8 mouse cellular contexts compared by ENCODE assay signal in the genomic region with DNA sequence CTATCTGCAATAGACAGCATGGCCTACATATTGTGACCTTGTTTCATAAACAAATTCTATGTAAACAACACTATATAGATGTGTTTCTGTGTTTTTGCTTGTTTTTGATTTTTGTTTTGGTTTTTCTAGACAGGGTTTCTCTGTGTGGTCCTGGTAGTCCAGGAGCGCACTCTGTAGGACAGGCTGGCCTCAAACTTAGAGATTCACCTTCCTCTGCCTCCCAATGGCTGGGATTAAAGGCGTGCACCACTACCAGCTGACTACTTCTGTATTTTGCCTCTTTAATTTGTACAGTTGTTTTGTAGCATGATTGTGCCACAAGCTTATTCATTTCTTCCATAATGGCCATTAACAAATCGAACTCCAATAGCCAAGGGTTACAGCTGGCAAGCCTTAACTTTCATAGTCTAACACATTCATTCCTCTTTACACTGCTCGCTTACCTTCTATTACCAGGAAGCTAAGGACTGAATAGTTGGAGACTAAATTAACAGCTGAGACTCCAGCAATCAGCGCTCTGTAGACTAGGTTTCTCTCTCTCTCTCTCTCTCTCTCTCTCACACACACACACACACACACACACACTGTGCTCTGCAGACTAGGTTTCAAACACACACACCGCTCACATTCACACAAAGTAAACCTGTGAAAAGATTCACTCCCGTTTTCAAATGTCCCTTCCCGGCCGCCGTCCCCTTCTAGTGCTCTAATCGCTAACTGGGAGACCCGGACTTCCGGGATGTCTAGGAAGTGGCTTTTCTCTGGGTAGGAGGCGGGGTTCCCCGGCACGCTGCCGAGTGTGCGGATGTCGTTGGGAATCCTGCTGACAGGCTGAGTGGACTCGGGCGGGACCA. TPM values are rescaled to one million over a fixed set of nuclear protein-coding genes. Genes with fewer than 3 reads are reported as not detected.
DNase-seq lines count a peak whose midpoint lies in the region; ATAC-seq lines count a peak whose summit lies in the region.

A gene (plus strand): TSS at position 753 of the 854 bp plus-strand sequence.

- H3K27ac ChIP-seq in brown adipose tissue, adult 24 weeks (replicated peaks; ENCODE audit: low read depth, low read length): peak within 1 kb of the TSS; percentile 88
- H3K27ac ChIP-seq in heart, embryonic 14.5 days (replicated peaks in 1 of 2; ENCODE audit: control insufficient read depth in 1 of 2, insufficient read depth in 1 of 2, low read depth in 2 of 2, low read length in 2 of 2): peak within 1 kb of the TSS; percentile 77 to 80
- peak within 1 kb of the TSS; percentile 77 for H3K27ac ChIP-seq in liver, embryonic 13.5 days
- H3K27ac ChIP-seq in stomach, embryonic 16.5 days (ENCODE audit: low read length): peak within 1 kb of the TSS; percentile 66

- peak within 1 kb of the TSS; percentile 89 for H3K4me3 ChIP-seq in brown adipose tissue, adult 24 weeks (ENCODE audit: insufficient read depth, low read depth, low read length)
- peak within 1 kb of the TSS; percentile 82 to 91 for H3K4me3 ChIP-seq in heart, embryonic 14.5 days (ENCODE audit: control insufficient read depth in 1 of 2, insufficient read depth in 1 of 2, low read depth in 1 of 2, low read length in 2 of 2)
- H3K4me3 ChIP-seq in liver, embryonic 13.5 days (replicated peaks): peak within 1 kb of the TSS; percentile 88
- peak within 1 kb of the TSS; percentile 73 for H3K4me3 ChIP-seq in stomach, embryonic 16.5 days (replicated peaks; ENCODE audit: low read length)

- H3K36me3 ChIP-seq in heart, embryonic 14.5 days (ENCODE audit: control insufficient read depth, insufficient read depth, low read length): peaks cover 54% of the 10 kb centered on the region
- peaks cover 47% of the 10 kb centered on the region for H3K36me3 ChIP-seq in liver, embryonic 13.5 days
- H3K36me3 ChIP-seq in stomach, embryonic 16.5 days (ENCODE audit: control insufficient read depth, insufficient read depth, low read length): peaks cover 28% of the 10 kb centered on the region

- H3K4me1 ChIP-seq in brown adipose tissue, adult 24 weeks (ENCODE audit: control insufficient read depth, insufficient read depth, insufficient read length, low read length): peaks cover 8% of the 10 kb centered on the region; the same call in 1 of the 2 replicates
- H3K4me1 ChIP-seq in heart, embryonic 14.5 days (ENCODE audit: control insufficient read depth in 2 of 2, insufficient read depth in 2 of 2, low read length in 2 of 2): peaks cover 2 to 18% of the 10 kb centered on the region in 2 experiments; a peak in 3 of 4 replicates
- H3K4me1 ChIP-seq in liver, embryonic 13.5 days (replicated peaks): peaks cover 46% of the 10 kb centered on the region
- 0 out of 2 replicates have a peak, but pooled peaks cover 4% of the 10 kb centered on the region for H3K4me1 ChIP-seq in stomach, embryonic 16.5 days (ENCODE audit: control insufficient read depth, insufficient read depth, low read length)

- no peaks in the 10 kb centered on the region; the same call in 1 of the 2 replicates for H3K9me3 ChIP-seq in heart, embryonic 14.5 days (ENCODE audit: control insufficient read depth, low read length)
- no peaks in the 10 kb centered on the region for H3K9me3 ChIP-seq in liver, embryonic 13.5 days (replicated peaks)
- peaks cover under 1% of the 10 kb centered on the region; the same call in 1 of the 2 replicates for H3K9me3 ChIP-seq in stomach, embryonic 16.5 days (replicated peaks; ENCODE audit: control insufficient read depth, low read length)

- peak; percentile 95 for DNase-seq in CD4-positive, CD25-positive, alpha-beta regulatory T cell, adult 2 months (ENCODE audit: low read depth, low spot score)
- peak; percentile 62 for DNase-seq in fibroblast of lung, adult 2 months (ENCODE audit: low read depth)
- peak; percentile 98 for DNase-seq in kidney, postnatal 14 days
- peak; percentile 88 for DNase-seq in liver, embryonic 13.5 days
- DNase-seq in neural tube, embryonic 10.5 days (ENCODE audit: extremely low spot score, low spot score): peak; percentile 95

- peak within 1 kb of the TSS; percentile 94 for H3K4me2 ChIP-seq in heart, embryonic 14.5 days (ENCODE audit: low read length)
- H3K4me2 ChIP-seq in liver, embryonic 13.5 days: peak within 1 kb of the TSS; percentile 96
- peak within 1 kb of the TSS; percentile 68 for H3K4me2 ChIP-seq in stomach, embryonic 16.5 days (ENCODE audit: low read depth, low read length)

- ATAC-seq in heart, embryonic 14.5 days (ENCODE audit: insufficient number of reproducible peaks, insufficient read depth, low FRiP score, low read depth): peak; percentile 75
- peak; percentile 92 for ATAC-seq in liver, embryonic 13.5 days (ENCODE audit: low read depth)
- peak; percentile 93 for ATAC-seq in stomach, embryonic 16.5 days (ENCODE audit: insufficient read depth, low FRiP score)

- no peaks in the 10 kb centered on the region for H3K27me3 ChIP-seq in heart, embryonic 14.5 days (ENCODE audit: control insufficient read depth, insufficient read depth, low read length)
- no peaks in the 10 kb centered on the region for H3K27me3 ChIP-seq in liver, embryonic 13.5 days
- H3K27me3 ChIP-seq in stomach, embryonic 16.5 days (ENCODE audit: control insufficient read depth, insufficient read depth, low read length): no peaks in the 10 kb centered on the region

- peak within 1 kb of the TSS; percentile 89 for H3K9ac ChIP-seq in heart, embryonic 14.5 days (ENCODE audit: low read length)
- H3K9ac ChIP-seq in liver, embryonic 13.5 days: peak within 1 kb of the TSS; percentile 88
- H3K9ac ChIP-seq in stomach, embryonic 16.5 days (ENCODE audit: low read length): peak within 1 kb of the TSS; percentile 81

- 4% methylated on average over 21 of the region's 21 CpGs for WGBS in heart, embryonic 14.5 days
- WGBS in liver, embryonic 13.5 days (ENCODE audit: insufficient replicate concordance): 3% methylated on average over 21 of the region's 21 CpGs
- WGBS in stomach, embryonic 16.5 days: 3% methylated on average over 21 of the region's 21 CpGs

RNA-seq across cellular contexts. Expression of the gene that starts here (rescaled TPM):
- polyA plus RNA-seq in brown adipose tissue, adult 24 weeks (2012; ENCODE audit: insufficient read depth, insufficient read length, missing spikeins): 4.1 and 6.4 TPM in 2 replicates
- 11.4 and 12.0 TPM in 2 replicates for polyA plus RNA-seq in heart, embryonic 14.5 days (2014; fragmentation: Nextera tagmentation; extraction: Ambion mirVana)
- 4.4 and 7.9 TPM in 2 replicates for polyA plus RNA-seq in liver, embryonic 13.5 days (2015; fragmentation: Nextera tagmentation; extraction: Ambion mirVana)
- 12.5 and 13.2 TPM in 2 replicates for polyA plus RNA-seq in stomach, embryonic 16.5 days (2015; fragmentation: Nextera tagmentation; extraction: Ambion mirVana)

Comparison
In these comparisons a context has a peak if more than half of its experiments do, and no peak if none do; other contexts are left out.
1. Peak in every context shown above with its lines: DNase-seq, ATAC-seq, H3K4me3 ChIP-seq and H3K27ac ChIP-seq.